Mouse (Mus musculus) ovary, adult 2 months (tissue): ENCODE data around the gene Nkx1-2. TPM values are rescaled to one million over a fixed set of nuclear protein-coding genes. Genes with fewer than 3 reads are reported as not detected.

Experiments used
- polyA plus RNA-seq: library from polyadenylated mRNA; depleted of rRNA; stranded (reverse); fragments of >200 nt; gene quantifications from 2 replicates; pipeline ENCODE4 v1.2.3, GENCODE M21; 2012; rRNA removed

Gene Nkx1-2
- polyA plus RNA-seq, result not detected in 2 replicates

GRCm38 (mm10) chr7:132599071-132599975 is at the start of gene Nkx1-2:
TSS of gene Nkx1-2 (minus strand) at chr7:132599637.

GRCm38 (mm10) chr7:132610468-132611318 is 11.3 kb upstream of the Nkx1-2 start, which contains the start of gene Lhpp:
TSS of gene Lhpp (plus strand) at chr7:132610638.

GRCm38 (mm10) chr7:132576116-132576650 is 23.3 kb downstream of the Nkx1-2 start, which contains the start of gene Oat:
TSS of gene Oat (minus strand) at chr7:132576398.

Other genes starting within 250 kb of the Nkx1-2 start
- 97.0 and 137 TPM in 2 replicates for gene Oat, start 23.2 kb downstream of the Nkx1-2 start, polyA plus RNA-seq
- gene Lhpp, start 11.0 kb upstream of the Nkx1-2 start, polyA plus RNA-seq, result 34.3 and 42.8 TPM in 2 replicates
- gene Fam53b, start 214.2 kb upstream of the Nkx1-2 start, polyA plus RNA-seq, result 48.8 and 56.4 TPM in 2 replicates